Mouse (Mus musculus) ZHBTc4 (cell line): ENCODE data around the gene Rps3a1.
A peak's percentile ranks its signal among the peaks of the same experiment; 100 is the strongest.
"Not testable (repeated sequence)": the region's sequence is repeated elsewhere in the genome, so short reads cannot be mapped to it uniquely, and the experiment has no call there.

ENCODE experiments used
- DNase-seq: peaks from one replicate; pipeline ENCODE4 v3.0.0-alpha.2; 2011; ENCODE audit warnings: low read depth, low spot score

Rps3a1 gene

DNA sequence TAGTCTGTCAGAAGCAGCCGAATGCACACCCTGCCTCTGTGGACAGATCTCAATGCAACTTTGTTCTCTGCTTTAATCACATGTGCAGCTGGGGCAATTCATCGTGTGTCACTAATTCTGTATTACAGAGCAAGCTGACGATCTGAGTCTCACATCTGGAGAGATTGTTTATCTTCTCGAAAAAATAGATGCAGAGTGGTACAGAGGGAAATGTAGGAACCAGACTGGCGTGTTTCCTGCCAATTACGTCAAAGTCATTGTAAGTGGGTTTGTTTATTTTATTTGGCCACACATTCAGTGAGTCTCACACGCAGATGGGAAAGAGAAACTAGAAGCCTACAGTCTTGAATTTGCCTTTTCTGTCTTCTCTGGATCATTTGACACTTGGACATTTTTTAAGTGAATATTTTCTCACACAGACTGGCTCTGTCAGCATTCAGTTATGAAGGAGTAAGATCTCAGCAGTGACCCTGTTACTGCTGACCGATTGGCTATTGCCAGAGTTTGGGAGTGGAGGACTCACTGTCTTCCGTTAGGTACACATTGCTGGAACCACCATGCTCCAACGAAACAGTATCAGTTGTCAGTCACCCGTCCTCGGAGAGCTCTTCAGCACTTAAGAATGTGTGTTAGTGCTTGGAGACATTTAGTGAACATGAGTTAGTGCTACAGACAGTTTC, 27.7 kb downstream of the Rps3a1 start:
- no peak for DNase-seq

DNA sequence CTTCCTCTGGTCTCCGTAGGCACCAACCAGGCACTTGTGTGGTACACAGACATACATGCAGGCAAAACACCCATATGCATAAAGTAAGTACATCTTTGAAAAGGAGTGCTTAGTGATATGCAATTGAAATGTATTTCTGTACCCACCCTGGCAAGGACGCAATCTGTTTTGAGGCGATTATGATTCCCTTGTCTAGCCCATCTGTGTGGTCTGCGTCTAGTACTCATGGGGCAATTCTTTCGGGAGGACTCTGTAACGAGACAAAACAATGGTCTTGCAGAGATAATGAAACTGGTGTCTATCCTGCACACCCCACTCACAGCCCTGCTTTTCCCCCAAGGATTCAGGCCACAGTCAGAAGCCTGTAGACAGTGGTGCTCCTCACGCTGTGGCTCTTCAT, 29.7 kb downstream of the Rps3a1 start:
- DNase-seq: no peak

DNA sequence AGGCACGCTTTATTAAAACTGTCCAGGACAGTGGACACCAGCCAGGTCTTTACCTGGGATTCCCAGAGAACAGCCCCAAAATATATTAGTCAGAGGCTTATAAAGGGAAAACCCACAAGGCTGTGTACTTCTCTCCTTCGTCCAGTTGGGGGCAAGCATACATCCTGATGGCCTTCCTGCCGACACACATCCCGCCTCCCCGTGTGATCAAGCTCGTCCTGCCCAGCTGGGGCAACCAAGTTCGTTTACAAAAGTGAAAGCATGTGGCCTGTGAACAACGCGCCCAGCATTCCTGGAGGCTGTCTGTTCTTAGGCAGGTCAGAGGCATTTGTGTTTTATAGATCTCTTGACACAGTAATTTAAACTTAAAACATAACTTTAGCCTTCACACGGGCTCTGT, 32.4 kb downstream of the Rps3a1 start:
- peak; percentile 83 for DNase-seq

DNA sequence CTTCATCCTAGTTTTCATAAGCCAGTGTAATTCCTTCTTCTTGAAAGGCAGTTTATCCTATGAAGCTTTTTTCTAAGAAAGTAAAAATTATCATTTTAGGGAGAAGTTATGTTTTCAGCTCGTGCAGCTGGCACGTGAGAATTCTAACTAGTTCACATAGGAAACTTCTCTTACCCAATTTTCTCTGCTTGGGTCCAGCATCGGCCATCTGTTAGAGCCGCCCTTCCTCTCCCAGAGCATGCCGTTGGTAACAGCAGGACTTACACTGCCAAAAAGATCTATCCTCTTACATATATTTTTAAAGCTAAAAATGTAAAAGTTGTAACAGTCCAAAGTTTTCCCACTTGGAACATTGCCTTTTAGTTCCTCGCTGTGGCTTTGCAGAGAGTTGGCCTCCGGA, 33.4 kb downstream of the Rps3a1 start:
- no peak for DNase-seq

DNA sequence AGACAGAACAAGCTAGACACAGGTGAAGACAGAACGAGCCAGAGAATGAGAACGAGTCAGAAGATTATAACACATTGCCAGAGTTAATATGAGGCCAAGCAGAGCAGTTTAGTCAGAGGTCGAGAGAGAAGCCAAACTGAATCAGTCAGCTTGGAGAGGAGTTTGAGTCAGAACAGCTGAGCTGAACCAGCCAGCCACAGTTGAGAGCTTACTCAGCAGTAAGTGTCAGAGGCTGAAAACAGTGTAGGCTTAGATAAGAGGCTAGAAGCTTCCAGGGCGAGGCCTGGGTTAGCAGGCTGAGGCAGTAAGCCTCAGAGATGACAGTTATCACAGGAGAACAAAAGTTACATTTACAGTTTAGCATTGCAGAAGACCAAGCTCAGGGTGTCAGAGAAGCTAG, 33.9 kb downstream of the Rps3a1 start:
- DNase-seq: no peak

DNA sequence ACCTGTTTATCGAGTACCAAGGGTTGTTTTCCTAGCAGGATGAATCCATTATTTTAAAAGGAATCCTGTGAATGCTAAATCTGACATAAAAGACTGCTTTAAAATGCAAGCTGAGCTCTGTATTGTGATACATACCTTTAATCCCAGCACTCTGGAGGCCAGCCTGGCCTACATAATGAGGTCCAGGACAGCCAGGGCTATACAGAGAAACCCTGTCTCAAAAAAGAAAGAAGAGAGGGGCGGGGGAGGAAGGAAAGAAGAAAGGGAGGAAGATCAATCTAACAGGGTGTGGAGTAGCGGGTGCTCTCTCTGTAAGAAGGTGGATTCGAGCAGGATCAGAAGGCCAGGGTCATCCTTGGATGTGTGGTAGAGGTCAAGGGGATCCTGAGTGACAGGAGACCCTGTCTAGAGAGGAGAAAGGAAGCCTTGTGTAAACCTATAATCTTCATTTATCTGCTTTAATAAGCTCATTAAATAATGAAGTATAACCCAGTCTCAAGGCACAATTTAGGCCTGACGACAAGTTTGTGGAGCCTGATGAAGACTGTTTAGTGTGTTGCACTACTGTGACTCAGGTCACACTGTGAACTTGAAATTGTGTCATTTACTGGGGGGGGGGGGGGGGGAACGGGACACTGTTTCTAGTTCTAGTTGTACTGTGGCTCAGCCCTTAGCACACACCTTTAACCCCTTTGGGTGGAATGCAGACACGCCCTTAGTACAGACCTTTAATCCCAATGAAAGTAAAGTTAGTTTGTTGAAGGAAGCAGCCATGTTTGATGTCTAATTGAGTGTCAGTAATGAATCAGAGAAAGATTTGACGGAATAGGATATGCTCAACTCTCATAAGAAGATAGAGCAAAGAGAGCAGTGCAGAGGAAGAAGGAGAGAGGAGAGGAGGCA, 34.6 kb downstream of the Rps3a1 start:
- no peak for DNase-seq

DNA sequence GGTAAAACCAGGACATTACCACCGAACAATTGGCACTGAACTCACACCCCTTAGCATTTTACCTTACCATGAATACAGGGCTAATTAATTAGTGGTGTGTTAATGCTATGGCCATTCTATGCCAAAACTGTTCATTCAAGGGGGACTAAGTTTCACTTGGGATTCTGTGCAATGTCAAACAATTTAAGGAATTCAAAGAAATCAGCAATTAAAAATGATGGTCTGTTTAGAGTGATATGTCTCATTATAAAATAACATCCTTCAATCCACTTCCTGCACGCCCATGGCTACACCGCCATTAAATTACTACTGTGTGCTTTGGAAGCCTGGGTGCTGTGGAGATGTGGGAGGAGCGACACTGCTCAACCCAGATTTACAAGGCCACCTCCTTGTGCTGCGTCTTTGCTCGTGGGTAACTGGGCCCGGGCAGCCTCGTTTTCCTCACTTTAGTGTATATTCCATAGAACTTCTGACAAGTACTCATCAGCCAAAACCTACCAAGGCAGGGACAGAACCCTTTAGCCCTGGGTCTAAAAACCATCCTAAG, 36.3 kb downstream of the Rps3a1 start:
- no peak for DNase-seq

DNA sequence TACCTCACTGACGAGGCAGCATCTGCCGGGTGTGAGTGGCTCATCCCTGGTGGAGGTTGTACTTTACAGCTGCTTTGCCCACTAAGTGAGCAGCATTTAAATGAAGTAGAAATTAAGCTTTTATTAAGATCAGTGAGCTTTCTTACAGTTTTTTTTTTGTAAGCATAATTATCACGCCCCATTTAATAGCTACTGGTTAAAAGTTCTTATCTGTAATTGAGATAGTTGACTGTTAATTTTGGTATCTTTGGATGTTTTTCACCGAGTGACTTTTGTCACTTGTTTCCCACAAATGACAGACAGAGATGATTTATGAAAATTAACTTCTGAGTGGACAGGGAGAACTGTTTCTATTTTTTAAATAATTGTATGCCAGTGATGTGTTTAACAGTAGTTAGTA, 37.6 kb downstream of the Rps3a1 start:
- no peak for DNase-seq

DNA sequence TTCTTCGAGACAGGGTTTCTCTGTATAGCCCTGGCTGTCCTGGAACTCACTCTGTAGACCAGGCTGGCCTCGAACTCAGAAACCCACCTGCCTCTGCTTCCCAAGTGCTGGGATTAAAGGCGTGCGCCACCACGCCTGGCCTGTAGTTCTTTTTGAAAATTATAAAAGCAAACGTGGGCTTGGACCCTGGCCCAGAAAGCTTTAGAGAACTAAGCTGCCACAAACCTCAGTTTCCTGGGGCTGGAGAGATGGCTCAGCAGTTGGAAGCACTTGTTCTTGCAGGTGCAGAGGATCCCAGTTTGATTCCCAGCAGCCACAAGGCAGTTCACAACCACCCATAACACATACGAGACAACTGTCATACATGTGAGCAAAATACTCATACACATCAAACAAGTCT, 38.1 kb downstream of the Rps3a1 start:
- DNase-seq: not testable (repeated sequence)

DNA sequence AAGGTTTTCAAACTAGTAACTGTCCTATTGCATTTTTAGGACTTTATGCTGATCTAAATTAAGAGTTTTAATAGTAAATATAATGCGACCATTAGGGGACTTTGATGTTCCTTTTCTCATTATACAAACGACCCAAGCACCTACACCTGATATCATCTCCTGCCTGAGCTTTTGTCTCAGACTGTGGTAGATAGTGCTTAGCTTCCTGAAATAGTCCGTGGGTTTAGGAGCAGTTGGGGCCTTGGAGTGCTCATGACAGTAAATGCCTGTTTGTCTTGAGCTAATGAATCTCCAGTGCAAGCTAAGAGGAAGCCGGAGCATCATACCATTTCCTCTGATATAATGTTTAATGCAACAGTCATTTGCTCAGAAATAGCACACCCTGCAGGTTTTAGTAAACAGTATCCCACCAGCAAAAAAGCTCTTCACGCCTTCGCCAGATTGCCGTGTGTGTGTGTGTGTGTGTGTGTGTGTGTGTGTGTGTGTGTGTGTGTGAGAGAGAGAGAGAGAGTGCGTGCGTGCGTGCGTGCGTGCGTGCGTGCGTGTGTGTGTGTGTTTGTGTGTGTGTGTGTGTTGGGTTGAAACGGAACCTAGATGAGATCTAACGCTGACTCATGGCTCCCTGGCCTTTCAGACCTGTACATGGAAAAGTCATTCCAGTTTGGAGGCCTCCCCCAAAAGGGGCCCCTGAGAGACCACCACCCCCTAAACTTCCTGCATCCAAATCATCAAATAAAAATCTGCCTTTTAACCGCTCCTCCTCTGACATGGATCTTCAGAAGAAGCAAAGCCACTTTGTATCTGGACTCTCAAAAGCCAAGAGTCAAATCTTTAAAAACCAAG, 38.8 kb downstream of the Rps3a1 start:
- DNase-seq: no peak

DNA sequence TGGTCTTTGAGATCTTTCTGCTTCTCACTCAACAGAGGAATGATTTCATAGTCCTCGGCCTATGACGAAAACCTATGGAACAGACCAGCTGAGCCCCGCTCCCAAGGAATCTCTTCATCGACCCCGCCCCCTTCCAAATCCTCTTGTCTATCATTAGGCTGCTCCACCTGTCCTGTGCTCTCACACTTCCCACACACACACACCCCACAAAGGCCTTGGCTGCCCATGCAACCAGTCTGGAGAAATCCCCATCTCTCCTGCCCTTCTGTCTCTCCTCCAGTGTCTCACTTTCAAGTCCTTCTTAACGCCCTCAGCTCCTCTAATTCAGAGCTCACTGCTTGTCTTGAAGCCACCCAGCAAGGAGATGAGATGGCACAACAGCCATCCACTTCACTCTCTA, 40.5 kb downstream of the Rps3a1 start:
- peak; percentile 30 for DNase-seq

DNA sequence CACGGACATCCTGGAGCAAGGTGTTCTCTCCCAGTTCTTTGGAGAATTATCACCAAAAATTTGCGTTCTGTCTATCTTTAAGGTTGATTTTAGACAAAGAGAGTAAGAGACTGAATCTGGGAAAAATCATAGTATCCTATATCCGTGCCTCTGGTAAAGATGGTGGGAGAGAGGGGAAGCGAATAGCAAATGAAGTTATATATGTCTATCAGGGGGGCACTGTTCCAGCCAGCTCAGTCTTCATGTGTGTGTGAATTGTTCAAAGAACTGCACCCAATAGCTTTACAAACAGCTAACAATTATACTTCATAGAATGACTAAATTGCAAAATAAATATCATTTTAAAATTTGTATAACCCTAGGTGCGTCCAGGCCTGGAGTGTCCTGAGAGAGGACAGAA, 48.6 kb downstream of the Rps3a1 start:
- no peak for DNase-seq

DNA sequence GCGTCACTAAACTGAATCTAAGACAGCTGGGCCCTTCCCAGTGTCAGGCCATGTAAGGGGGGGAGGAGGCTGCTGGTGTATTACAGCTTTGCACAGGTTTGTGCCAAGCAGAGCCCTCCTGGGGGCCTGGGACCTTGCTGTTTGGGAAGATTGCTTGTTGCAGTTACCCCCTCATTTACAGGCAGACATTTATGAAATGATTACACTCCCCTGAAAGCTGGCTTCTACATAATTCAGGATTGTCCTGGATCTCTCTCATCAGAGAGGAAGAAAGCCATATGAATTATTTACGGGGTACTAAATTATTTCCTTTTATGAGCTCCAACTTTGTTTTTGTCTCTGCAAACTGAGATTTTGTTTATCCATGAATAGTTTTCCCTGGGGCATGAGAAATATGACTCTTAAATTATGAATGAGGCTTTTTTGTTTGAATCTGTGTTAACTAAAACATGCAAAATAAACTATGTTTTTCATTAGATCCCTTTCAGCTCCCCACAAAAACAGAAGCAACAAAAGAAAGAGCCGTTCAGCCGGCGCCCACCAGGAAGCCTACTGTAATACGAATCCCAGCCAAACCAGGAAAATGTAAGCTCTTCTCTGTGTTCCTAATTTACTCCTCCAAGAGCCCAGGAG, 49.2 kb downstream of the Rps3a1 start:
- DNase-seq: no peak
